Mouse (Mus musculus): Measurements from ENCODE around the gene Gm49405.

DNA sequence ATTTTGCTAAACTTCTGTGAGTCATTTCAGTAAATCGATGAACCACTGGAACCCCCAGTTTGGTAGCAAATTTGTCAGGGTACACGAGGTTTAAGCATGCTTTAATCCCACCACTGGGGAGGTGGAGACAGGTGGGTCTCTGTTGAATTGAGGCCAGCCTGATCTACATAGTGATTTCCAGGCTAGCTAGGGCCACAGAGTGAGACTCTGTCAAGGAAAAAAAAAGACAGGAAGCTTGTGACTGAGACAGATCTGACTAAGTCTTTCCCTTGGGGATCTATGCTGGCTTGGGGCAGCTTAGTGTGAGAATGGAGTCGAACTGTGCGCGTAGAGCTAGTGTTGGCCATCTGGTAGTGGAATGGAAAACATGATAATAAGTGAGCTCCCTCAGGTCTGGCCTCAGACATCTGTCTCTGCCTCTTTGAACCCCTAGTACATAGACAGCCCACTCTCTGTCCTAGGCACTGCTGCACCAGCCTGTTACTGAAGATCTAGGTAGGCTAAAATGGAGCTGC lies 52.1 kb downstream of the Gm49405 start:
- TF ChIP-seq EP300 (IDR thresholded peaks at IDR 0.05; ENCODE audit: insufficient read depth, low read depth, low read length): no peak
- no peak for TF ChIP-seq CTCF (IDR thresholded peaks at IDR 0.05; ENCODE audit: low read depth, low read length)

Data from ES-Bruce4 (cell line).